Mouse (Mus musculus) midbrain, embryonic 13.5 days (tissue): ENCODE measurements around the gene Sf3a2. TPM values are rescaled to one million over a fixed set of nuclear protein-coding genes. Genes with fewer than 3 reads are reported as not detected.

Experiments used
- ATAC-seq: fragments of 200-750 bp; cut with Nextera tagmentation; 2 replicates; pipeline ENCODE4 v1.8.0; 2017; ENCODE audit warnings: mild to moderate bottlenecking, moderate TSS enrichment, moderate library complexity
- H3K27ac ChIP-seq: fragments of 300-500 bp; sonication (generic); 2 replicates; pipeline ENCODE4 v1.5.1; 2015; ENCODE audit warnings: inconsistent platforms, mild to moderate bottlenecking, moderate library complexity
- H3K27me3 ChIP-seq: fragments of 300-500 bp; sonication (generic); 2 replicates; pipeline ENCODE4 v1.6.1; 2015; ENCODE audit warnings: mild to moderate bottlenecking, inconsistent platforms
- H3K36me3 ChIP-seq: fragments of 300-500 bp; sonication (generic); 2 replicates; pipeline ENCODE4 v1.6.1; 2015; ENCODE audit warnings: mild to moderate bottlenecking, inconsistent platforms
- H3K4me1 ChIP-seq: fragments of 300-500 bp; sonication (generic); replicated peaks from 2 replicates; pipeline ENCODE4 v1.6.1; 2015; ENCODE audit warnings: inconsistent platforms
- H3K4me2 ChIP-seq: fragments of 300-500 bp; sonication (generic); replicated peaks from 2 replicates; pipeline ENCODE4 v1.6.1; 2015; ENCODE audit warnings: moderate library complexity, mild to moderate bottlenecking, inconsistent platforms
- H3K4me3 ChIP-seq: fragments of 300-500 bp; sonication (generic); replicated peaks from 2 replicates; pipeline ENCODE4 v1.5.1; 2015; ENCODE audit warnings: mild to moderate bottlenecking, inconsistent platforms
- H3K9ac ChIP-seq: fragments of 300-500 bp; sonication (generic); replicated peaks from 2 replicates; pipeline ENCODE4 v1.6.1; 2015; ENCODE audit warnings: mild to moderate bottlenecking, inconsistent platforms
- H3K9me3 ChIP-seq: fragments of 300-500 bp; sonication (generic); 2 replicates; pipeline ENCODE4 v1.6.1; 2016; ENCODE audit warnings: mild to moderate bottlenecking, inconsistent platforms
- WGBS: fragments of 180-500 bp; shearing (Covaris S2); methylation state at CpG from one replicate; pipeline ENCODE4 v1.1.7; 2015; 5-methylcytosine and 5-hydroxymethylcytosine counted together
- polyA plus RNA-seq: library from polyadenylated mRNA; unstranded; fragments of >200 nt; fragmentation: Nextera tagmentation; extraction: Ambion mirVana; gene quantifications from 2 replicates; pipeline ENCODE4 v1.2.1, GENCODE M21; 2015

The Sf3a2 gene
- polyA plus RNA-seq: 64.1 and 64.9 TPM in 2 replicates

- H3K9me3 ChIP-seq: no peaks in the 10 kb centered on the region
- no peaks in the 10 kb centered on the region for H3K27me3 ChIP-seq
- ATAC-seq: peak; percentile 93
- peaks cover 59% of the 10 kb centered on the region for H3K36me3 ChIP-seq
- WGBS: under 1% methylated on average over 104 of the region's 104 CpGs
- H3K4me3 ChIP-seq: peak within 1 kb of the TSS; percentile 95
- peak within 1 kb of the TSS; percentile 99 for H3K4me2 ChIP-seq
- peaks cover 37% of the 10 kb centered on the region for H3K4me1 ChIP-seq
- peak within 1 kb of the TSS; percentile 95 for H3K27ac ChIP-seq
- H3K9ac ChIP-seq: peak within 1 kb of the TSS; percentile 96
Measured at GRCm38 (mm10) chr10:80798150-80799006, at the start of gene Sf3a2, which contains the start of gene Plekhj1. Sf3a2 (plus strand) TSS chr10:80798198. Plekhj1 (minus strand) TSS chr10:80798626.

- Histone ChIP-seq H3K4me3 (no peak overlapping the region), H3K9ac (no peak overlapping the region), H3K9me3 (no peaks in the 10 kb centered on the region), H3K36me3 (no peaks in the 10 kb centered on the region), H3K4me2 (no peak overlapping the region), H3K4me1 (peaks cover 11% of the 10 kb centered on the region; the same call in 1 of the 2 replicates), H3K27me3 (no peaks in the 10 kb centered on the region), H3K27ac (no peak overlapping the region)
- ATAC-seq: no peak
- 13% methylated on average over 6 of the region's 6 CpGs for WGBS
Measured at GRCm38 (mm10) chr10:80748609-80749008, 49.4 kb upstream of the Sf3a2 start.

GRCm38 (mm10) chr10:80751188-80751832, 46.7 kb upstream of the Sf3a2 start:
- H3K27me3 ChIP-seq: no peaks in the 10 kb centered on the region
- WGBS: 18% methylated on average over 16 of the region's 16 CpGs
- ATAC-seq: no peak
- H3K27ac ChIP-seq: no peak overlapping the region
- H3K4me3 ChIP-seq: peak overlapping the region; percentile 3; the same call in 1 of the 2 replicates
- peak overlapping the region; percentile 32 for H3K4me2 ChIP-seq
- H3K4me1 ChIP-seq: peaks cover 23% of the 10 kb centered on the region
- no peaks in the 10 kb centered on the region for H3K36me3 ChIP-seq
- H3K9me3 ChIP-seq: no peaks in the 10 kb centered on the region
- no peak overlapping the region for H3K9ac ChIP-seq

GRCm38 (mm10) chr10:80752079-80752625, 45.8 kb upstream of the Sf3a2 start:
- no peaks in the 10 kb centered on the region for H3K27me3 ChIP-seq
- peaks cover 32% of the 10 kb centered on the region for H3K4me1 ChIP-seq
- peak; percentile 22; the same call in 1 of the 2 replicates for ATAC-seq
- no peak overlapping the region; the same call in 1 of the 2 replicates for H3K27ac ChIP-seq
- peak overlapping the region; percentile 3; the same call in 1 of the 2 replicates for H3K4me3 ChIP-seq
- H3K4me2 ChIP-seq: peak overlapping the region; percentile 32
- no peak overlapping the region for H3K9ac ChIP-seq
- WGBS: 4% methylated on average over 6 of the region's 6 CpGs
- no peaks in the 10 kb centered on the region for H3K9me3 ChIP-seq
- no peaks in the 10 kb centered on the region for H3K36me3 ChIP-seq

GRCm38 (mm10) chr10:80754594-80755290, 43.3 kb upstream of the Sf3a2 start, which contains the start of gene Dot1l:
Dot1l (plus strand) TSS chr10:80755206.
- peak within 1 kb of the TSS; percentile 96 for H3K4me2 ChIP-seq
- H3K27me3 ChIP-seq: no peaks in the 10 kb centered on the region
- peaks cover 58% of the 10 kb centered on the region for H3K4me1 ChIP-seq
- no peaks in the 10 kb centered on the region for H3K36me3 ChIP-seq
- peak; percentile 92 for ATAC-seq
- H3K9ac ChIP-seq: peak within 1 kb of the TSS; percentile 91
- WGBS: 1% methylated on average over 57 of the region's 57 CpGs
- no peaks in the 10 kb centered on the region for H3K9me3 ChIP-seq
- H3K4me3 ChIP-seq: peak within 1 kb of the TSS; percentile 85
- peak within 1 kb of the TSS; percentile 84 for H3K27ac ChIP-seq

- peak overlapping the region; percentile 84 for H3K27ac ChIP-seq
- peak; percentile 14 for ATAC-seq
- H3K27me3 ChIP-seq: no peaks in the 10 kb centered on the region
- H3K36me3 ChIP-seq: no peaks in the 10 kb centered on the region
- H3K4me2 ChIP-seq: peak overlapping the region; percentile 96
- no peaks in the 10 kb centered on the region for H3K9me3 ChIP-seq
- H3K4me1 ChIP-seq: peaks cover 61% of the 10 kb centered on the region
- peak overlapping the region; percentile 85 for H3K4me3 ChIP-seq
- WGBS: under 1% methylated on average over 54 of the region's 75 CpGs
- H3K9ac ChIP-seq: peak overlapping the region; percentile 91
Measured at GRCm38 (mm10) chr10:80755291-80756015, 42.5 kb upstream of the Sf3a2 start.

GRCm38 (mm10) chr10:80756099-80756498, 41.9 kb upstream of the Sf3a2 start:
- H3K4me3 ChIP-seq: peak overlapping the region; percentile 85

GRCm38 (mm10) chr10:80756509-80756908, 41.5 kb upstream of the Sf3a2 start:
- Histone ChIP-seq H3K4me2 (peak overlapping the region; percentile 96), H3K9ac (peak overlapping the region; percentile 91), H3K36me3 (no peaks in the 10 kb centered on the region), H3K9me3 (no peaks in the 10 kb centered on the region), H3K4me1 (peaks cover 70% of the 10 kb centered on the region), H3K4me3 (peak overlapping the region; percentile 85), H3K27me3 (no peaks in the 10 kb centered on the region), H3K27ac (no peak overlapping the region)
- 72% methylated on average over 2 of the region's 2 CpGs for WGBS
- ATAC-seq: no peak

More at GRCm38 (mm10) chr10:80756099-80756498, 41.9 kb upstream of the Sf3a2 start:
- ATAC-seq: no peak
- H3K9me3 ChIP-seq: no peaks in the 10 kb centered on the region
- peaks cover 67% of the 10 kb centered on the region for H3K4me1 ChIP-seq
- H3K4me2 ChIP-seq: peak overlapping the region; percentile 96
- H3K27me3 ChIP-seq: no peaks in the 10 kb centered on the region
- peak overlapping the region; percentile 91 for H3K9ac ChIP-seq
- H3K36me3 ChIP-seq: no peaks in the 10 kb centered on the region
- WGBS: 41% methylated on average over 3 of the region's 3 CpGs
- H3K27ac ChIP-seq: no peak overlapping the region

GRCm38 (mm10) chr10:80756967-80757366, 41.0 kb upstream of the Sf3a2 start:
- no peak for ATAC-seq
- Histone ChIP-seq H3K27me3 (no peaks in the 10 kb centered on the region), H3K4me1 (peaks cover 69% of the 10 kb centered on the region), H3K27ac (no peak overlapping the region), H3K9ac (peak overlapping the region; percentile 91), H3K36me3 (no peaks in the 10 kb centered on the region), H3K4me3 (peak overlapping the region; percentile 85), H3K9me3 (no peaks in the 10 kb centered on the region), H3K4me2 (peak overlapping the region; percentile 96)
- WGBS: 75% methylated on average over 4 of the region's 4 CpGs

GRCm38 (mm10) chr10:80757717-80758116, 40.3 kb upstream of the Sf3a2 start:
- WGBS: 43% methylated on average over 5 of the region's 5 CpGs
- Histone ChIP-seq H3K36me3 (no peaks in the 10 kb centered on the region), H3K9me3 (no peaks in the 10 kb centered on the region), H3K27ac (no peak overlapping the region), H3K9ac (peak overlapping the region; percentile 91; the same call in 1 of the 2 replicates), H3K27me3 (no peaks in the 10 kb centered on the region), H3K4me3 (0 out of 2 replicates have a peak overlapping the region, but pooled peaks have one; percentile 3), H3K4me1 (peaks cover 62% of the 10 kb centered on the region), H3K4me2 (peak overlapping the region; percentile 96)
- ATAC-seq: peak; percentile 12; the same call in 1 of the 2 replicates

- ATAC-seq: no peak
- H3K27me3 ChIP-seq: no peaks in the 10 kb centered on the region
- no peaks in the 10 kb centered on the region for H3K9me3 ChIP-seq
- no peak overlapping the region for H3K27ac ChIP-seq
- peak overlapping the region; percentile 41; the same call in 1 of the 2 replicates for H3K9ac ChIP-seq
- peaks cover 62% of the 10 kb centered on the region for H3K4me1 ChIP-seq
- no peak overlapping the region for H3K4me3 ChIP-seq
- H3K4me2 ChIP-seq: no peak overlapping the region
- 89% methylated on average over 7 of the region's 7 CpGs for WGBS
- no peaks in the 10 kb centered on the region for H3K36me3 ChIP-seq
Measured at GRCm38 (mm10) chr10:80758651-80759050, 39.3 kb upstream of the Sf3a2 start.
